Mouse (Mus musculus): ENCODE measurements around the gene Tpd52l1. TPM values are rescaled to one million over a fixed set of nuclear protein-coding genes. Genes with fewer than 3 reads are reported as not detected.

Gene Tpd52l1
- polyA plus RNA-seq, 1 experiment from 2014 or later: 31.7 TPM

DNA sequence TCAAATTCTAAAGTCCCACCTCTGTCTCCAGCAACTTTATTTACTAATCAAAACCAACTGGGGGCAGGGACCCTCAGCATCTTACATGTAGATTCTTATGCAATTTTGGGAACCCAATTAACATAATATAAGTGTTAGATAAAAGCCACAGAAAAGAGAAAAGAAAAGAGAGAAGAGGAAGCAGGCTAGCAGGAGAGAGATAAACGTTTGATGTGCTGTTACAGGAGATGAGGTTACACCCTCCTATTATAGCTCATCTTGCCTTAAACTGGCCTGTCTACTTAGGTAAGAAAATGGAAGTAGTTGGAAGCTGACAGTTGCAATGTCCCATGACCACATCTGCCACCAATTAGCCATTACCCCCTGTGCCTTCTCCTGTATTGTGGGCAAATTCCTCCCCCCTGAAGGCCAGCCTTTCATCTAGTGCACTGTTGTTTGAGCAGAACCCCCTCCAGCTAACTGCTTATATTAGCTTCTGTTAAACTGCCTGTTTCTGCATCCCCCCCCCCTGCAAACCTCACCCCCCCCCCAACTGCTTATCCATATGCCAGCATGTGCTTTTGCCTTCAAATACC is 138.6 kb downstream of the Tpd52l1 start:
- H3K4me1 ChIP-seq (ENCODE audit: insufficient read depth, low read length): no peaks in the 10 kb centered on the region
- H3K4me2 ChIP-seq (replicated peaks; ENCODE audit: low read depth, low read length): no peak overlapping the region
- no peak overlapping the region for H3K4me3 ChIP-seq (ENCODE audit: low read length)
- ATAC-seq (ENCODE audit: low FRiP score, low TSS enrichment): no peak
- H3K9me3 ChIP-seq (ENCODE audit: low read length): no peaks in the 10 kb centered on the region
- H3K36me3 ChIP-seq (ENCODE audit: insufficient read depth, low read length): no peaks in the 10 kb centered on the region
- H3K27me3 ChIP-seq (ENCODE audit: insufficient read depth, low read length): no peaks in the 10 kb centered on the region
- no peak overlapping the region for H3K9ac ChIP-seq (replicated peaks; ENCODE audit: low read length)
- no peak overlapping the region for H3K27ac ChIP-seq (ENCODE audit: low read length)
- 16% methylated on average over 1 of the region's 1 CpGs for WGBS

GRCm38 (mm10) chr10:31303446-31303845 is 142.3 kb downstream of the Tpd52l1 start:
- WGBS: 98% methylated on average over 2 of the region's 2 CpGs
- no peak overlapping the region for H3K27ac ChIP-seq (ENCODE audit: low read length)
- ATAC-seq (ENCODE audit: low FRiP score, low TSS enrichment): no peak
- no peaks in the 10 kb centered on the region for H3K9me3 ChIP-seq (ENCODE audit: low read length)
- no peaks in the 10 kb centered on the region for H3K36me3 ChIP-seq (ENCODE audit: insufficient read depth, low read length)
- no peaks in the 10 kb centered on the region for H3K27me3 ChIP-seq (ENCODE audit: insufficient read depth, low read length)
- no peak overlapping the region for H3K4me2 ChIP-seq (replicated peaks; ENCODE audit: low read depth, low read length)
- H3K9ac ChIP-seq (replicated peaks; ENCODE audit: low read length): no peak overlapping the region
- no peaks in the 10 kb centered on the region for H3K4me1 ChIP-seq (ENCODE audit: insufficient read depth, low read length)
- H3K4me3 ChIP-seq (ENCODE audit: low read length): no peak overlapping the region

GRCm38 (mm10) chr10:31300292-31300691 is 145.5 kb downstream of the Tpd52l1 start:
- H3K9ac ChIP-seq (replicated peaks; ENCODE audit: low read length): no peak overlapping the region
- H3K4me2 ChIP-seq (replicated peaks; ENCODE audit: low read depth, low read length): no peak overlapping the region
- no peak overlapping the region for H3K27ac ChIP-seq (ENCODE audit: low read length)
- WGBS: 76% methylated on average over 1 of the region's 1 CpGs
- no peak overlapping the region for H3K4me3 ChIP-seq (ENCODE audit: low read length)
- no peaks in the 10 kb centered on the region for H3K27me3 ChIP-seq (ENCODE audit: insufficient read depth, low read length)
- no peaks in the 10 kb centered on the region for H3K4me1 ChIP-seq (ENCODE audit: insufficient read depth, low read length)
- H3K9me3 ChIP-seq (ENCODE audit: low read length): no peaks in the 10 kb centered on the region
- ATAC-seq (ENCODE audit: low FRiP score, low TSS enrichment): no peak
- H3K36me3 ChIP-seq (ENCODE audit: insufficient read depth, low read length): no peaks in the 10 kb centered on the region

- H3K9ac ChIP-seq (replicated peaks; ENCODE audit: low read length): no peak overlapping the region
- no peak overlapping the region for H3K27ac ChIP-seq (ENCODE audit: low read length)
- H3K9me3 ChIP-seq (ENCODE audit: low read length): no peaks in the 10 kb centered on the region
- H3K27me3 ChIP-seq (ENCODE audit: insufficient read depth, low read length): no peaks in the 10 kb centered on the region
- H3K4me1 ChIP-seq (ENCODE audit: insufficient read depth, low read length): no peaks in the 10 kb centered on the region
- H3K4me2 ChIP-seq (replicated peaks; ENCODE audit: low read depth, low read length): no peak overlapping the region
- H3K36me3 ChIP-seq (ENCODE audit: insufficient read depth, low read length): no peaks in the 10 kb centered on the region
- no peak overlapping the region for H3K4me3 ChIP-seq (ENCODE audit: low read length)
- ATAC-seq (ENCODE audit: low FRiP score, low TSS enrichment): peak; percentile 27; the same call in 1 of the 2 replicates
- 37% methylated on average over 6 of the region's 6 CpGs for WGBS
Observed at GRCm38 (mm10) chr10:31298921-31299574, 146.7 kb downstream of the Tpd52l1 start.

GRCm38 (mm10) chr10:31298263-31298662 is 147.5 kb downstream of the Tpd52l1 start:
- no peak overlapping the region for H3K4me2 ChIP-seq (replicated peaks; ENCODE audit: low read depth, low read length)
- H3K36me3 ChIP-seq (ENCODE audit: insufficient read depth, low read length): no peaks in the 10 kb centered on the region
- 66% methylated on average over 2 of the region's 2 CpGs for WGBS
- ATAC-seq (ENCODE audit: low FRiP score, low TSS enrichment): no peak
- no peak overlapping the region for H3K9ac ChIP-seq (replicated peaks; ENCODE audit: low read length)
- no peaks in the 10 kb centered on the region for H3K9me3 ChIP-seq (ENCODE audit: low read length)
- no peaks in the 10 kb centered on the region for H3K27me3 ChIP-seq (ENCODE audit: insufficient read depth, low read length)
- no peak overlapping the region for H3K4me3 ChIP-seq (ENCODE audit: low read length)
- no peaks in the 10 kb centered on the region for H3K4me1 ChIP-seq (ENCODE audit: insufficient read depth, low read length)
- no peak overlapping the region for H3K27ac ChIP-seq (ENCODE audit: low read length)

GRCm38 (mm10) chr10:31297106-31297505 is 148.7 kb downstream of the Tpd52l1 start:
- Histone ChIP-seq H3K9ac (replicated peaks; ENCODE audit: low read length) (no peak overlapping the region), H3K4me3 (ENCODE audit: low read length) (no peak overlapping the region), H3K27me3 (ENCODE audit: insufficient read depth, low read length) (no peaks in the 10 kb centered on the region), H3K4me1 (ENCODE audit: insufficient read depth, low read length) (no peaks in the 10 kb centered on the region), H3K9me3 (ENCODE audit: low read length) (no peaks in the 10 kb centered on the region), H3K27ac (ENCODE audit: low read length) (no peak overlapping the region), H3K36me3 (ENCODE audit: insufficient read depth, low read length) (no peaks in the 10 kb centered on the region), H3K4me2 (replicated peaks; ENCODE audit: low read depth, low read length) (no peak overlapping the region)
- no peak for ATAC-seq (ENCODE audit: low FRiP score, low TSS enrichment)
- WGBS: 52% methylated on average over 4 of the region's 4 CpGs

DNA sequence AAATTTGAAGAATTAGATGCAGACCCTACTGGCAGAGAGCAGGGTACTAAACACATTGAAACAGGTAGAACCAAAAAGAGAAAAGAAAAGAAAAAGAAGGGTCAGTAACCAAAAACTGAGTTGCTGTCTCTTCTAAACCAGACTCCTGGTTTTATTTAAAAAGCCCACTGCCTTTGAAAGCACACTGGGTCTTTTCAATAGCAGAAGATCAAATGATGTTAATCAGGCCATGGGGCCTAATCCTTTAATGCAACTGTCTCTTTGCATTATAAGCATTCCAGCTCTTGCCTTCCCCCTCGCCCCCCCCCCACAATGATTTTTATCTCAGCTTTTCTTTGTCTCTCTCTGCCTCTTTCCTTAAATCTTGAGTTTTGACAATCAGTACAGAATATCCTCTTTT is 149.3 kb downstream of the Tpd52l1 start:
- 58% methylated on average over 1 of the region's 1 CpGs for WGBS
- Histone ChIP-seq H3K27me3 (ENCODE audit: insufficient read depth, low read length) (no peaks in the 10 kb centered on the region), H3K4me1 (ENCODE audit: insufficient read depth, low read length) (no peaks in the 10 kb centered on the region), H3K27ac (ENCODE audit: low read length) (no peak overlapping the region), H3K36me3 (ENCODE audit: insufficient read depth, low read length) (no peaks in the 10 kb centered on the region), H3K4me3 (ENCODE audit: low read length) (no peak overlapping the region), H3K9ac (replicated peaks; ENCODE audit: low read length) (no peak overlapping the region), H3K9me3 (ENCODE audit: low read length) (no peaks in the 10 kb centered on the region), H3K4me2 (replicated peaks; ENCODE audit: low read depth, low read length) (no peak overlapping the region)
- ATAC-seq (ENCODE audit: low FRiP score, low TSS enrichment): no peak

DNA sequence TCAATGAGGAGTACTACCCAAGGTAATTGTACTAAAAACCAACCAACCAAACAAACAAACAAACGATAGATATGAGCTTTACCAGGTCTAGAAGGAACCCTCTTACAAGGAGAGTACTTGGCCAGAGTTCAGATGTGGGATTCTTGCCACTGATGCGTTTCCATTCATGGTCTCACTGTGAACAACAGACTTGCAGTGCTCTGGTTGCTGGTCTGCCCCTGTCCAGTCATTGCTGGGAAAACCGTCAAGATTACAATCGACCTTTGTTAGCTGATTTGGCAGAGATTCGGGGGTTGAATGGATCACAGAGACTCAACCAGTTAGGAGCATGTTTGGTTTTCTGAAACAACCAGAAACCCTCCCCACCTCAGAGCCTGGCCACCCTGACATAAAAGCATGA is 150.1 kb downstream of the Tpd52l1 start:
- Histone ChIP-seq H3K4me3 (ENCODE audit: low read length) (no peak overlapping the region), H3K9ac (replicated peaks; ENCODE audit: low read length) (no peak overlapping the region), H3K27me3 (ENCODE audit: insufficient read depth, low read length) (no peaks in the 10 kb centered on the region), H3K9me3 (ENCODE audit: low read length) (no peaks in the 10 kb centered on the region), H3K27ac (ENCODE audit: low read length) (no peak overlapping the region), H3K4me2 (replicated peaks; ENCODE audit: low read depth, low read length) (no peak overlapping the region), H3K36me3 (ENCODE audit: insufficient read depth, low read length) (no peaks in the 10 kb centered on the region), H3K4me1 (ENCODE audit: insufficient read depth, low read length) (no peaks in the 10 kb centered on the region)
- ATAC-seq (ENCODE audit: low FRiP score, low TSS enrichment): no peak
- 70% methylated on average over 5 of the region's 5 CpGs for WGBS

DNA sequence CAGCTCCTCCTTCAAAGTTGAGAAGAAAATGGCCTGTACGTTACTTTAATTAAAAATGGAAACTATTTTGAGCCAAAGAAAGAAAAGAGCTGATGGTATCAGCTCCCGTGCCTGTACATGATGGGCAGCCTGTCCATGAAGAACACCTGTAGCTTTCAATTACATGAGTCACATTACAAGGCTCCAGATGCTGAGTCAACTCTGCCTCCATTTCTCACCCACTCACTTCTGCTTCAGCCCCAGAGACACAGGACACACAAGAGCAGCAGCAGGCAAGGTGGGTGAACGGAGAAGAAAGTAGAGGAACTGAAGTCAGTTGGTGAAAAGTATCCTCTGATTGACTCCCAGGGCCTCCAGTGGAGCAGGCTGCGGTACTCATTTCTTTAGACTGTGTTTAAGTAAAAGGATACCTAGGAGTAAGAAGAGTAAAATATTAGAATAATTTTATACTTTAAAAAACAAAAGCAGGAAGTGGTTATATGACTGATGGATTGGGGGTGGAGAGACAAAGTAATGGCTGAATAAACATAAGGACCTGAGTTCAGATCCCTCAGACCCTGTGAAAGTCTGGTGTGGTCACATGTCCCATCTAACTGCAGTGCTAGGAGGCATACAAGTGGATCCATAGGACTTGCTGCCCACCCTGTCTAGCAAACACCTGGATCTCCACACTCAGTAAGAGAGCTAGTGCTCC is 156.9 kb downstream of the Tpd52l1 start:
- Histone ChIP-seq H3K27ac (ENCODE audit: low read length) (no peak overlapping the region), H3K4me3 (ENCODE audit: low read length) (no peak overlapping the region), H3K9me3 (ENCODE audit: low read length) (no peaks in the 10 kb centered on the region), H3K4me1 (ENCODE audit: insufficient read depth, low read length) (no peaks in the 10 kb centered on the region), H3K36me3 (ENCODE audit: insufficient read depth, low read length) (no peaks in the 10 kb centered on the region), H3K27me3 (ENCODE audit: insufficient read depth, low read length) (no peaks in the 10 kb centered on the region), H3K4me2 (replicated peaks; ENCODE audit: low read depth, low read length) (no peak overlapping the region), H3K9ac (replicated peaks; ENCODE audit: low read length) (no peak overlapping the region)
- WGBS: 87% methylated on average over 4 of the region's 4 CpGs
- ATAC-seq (ENCODE audit: low FRiP score, low TSS enrichment): no peak

DNA sequence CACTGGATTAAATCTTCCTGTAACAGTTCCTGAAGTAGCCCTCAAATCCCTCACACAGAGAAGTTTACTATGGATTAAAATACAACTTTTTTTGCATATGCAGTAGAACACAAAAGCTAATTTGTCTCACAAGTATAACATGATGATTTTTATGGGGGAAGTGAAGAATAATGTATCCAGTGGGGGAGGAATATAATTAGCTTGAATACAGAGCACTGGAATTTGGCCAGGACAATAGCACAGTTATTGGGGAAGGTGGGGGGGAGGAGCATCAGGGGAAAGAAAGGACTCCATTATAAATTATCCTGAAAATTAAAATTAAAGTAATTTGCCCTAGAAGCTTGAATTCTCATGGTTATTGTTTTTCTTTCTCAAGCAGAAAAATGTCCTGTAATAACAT is 158.0 kb downstream of the Tpd52l1 start:
- Histone ChIP-seq H3K36me3 (ENCODE audit: insufficient read depth, low read length) (no peaks in the 10 kb centered on the region), H3K27ac (ENCODE audit: low read length) (no peak overlapping the region), H3K9ac (replicated peaks; ENCODE audit: low read length) (no peak overlapping the region), H3K27me3 (ENCODE audit: insufficient read depth, low read length) (no peaks in the 10 kb centered on the region), H3K4me1 (ENCODE audit: insufficient read depth, low read length) (no peaks in the 10 kb centered on the region), H3K9me3 (ENCODE audit: low read length) (no peaks in the 10 kb centered on the region), H3K4me2 (replicated peaks; ENCODE audit: low read depth, low read length) (no peak overlapping the region), H3K4me3 (ENCODE audit: low read length) (no peak overlapping the region)
- ATAC-seq (ENCODE audit: low FRiP score, low TSS enrichment): no peak

Measured in kidney, embryonic 16.5 days (tissue).